Comparison of ENCODE assay signal across 7 mouse cellular contexts in the genomic region with DNA sequence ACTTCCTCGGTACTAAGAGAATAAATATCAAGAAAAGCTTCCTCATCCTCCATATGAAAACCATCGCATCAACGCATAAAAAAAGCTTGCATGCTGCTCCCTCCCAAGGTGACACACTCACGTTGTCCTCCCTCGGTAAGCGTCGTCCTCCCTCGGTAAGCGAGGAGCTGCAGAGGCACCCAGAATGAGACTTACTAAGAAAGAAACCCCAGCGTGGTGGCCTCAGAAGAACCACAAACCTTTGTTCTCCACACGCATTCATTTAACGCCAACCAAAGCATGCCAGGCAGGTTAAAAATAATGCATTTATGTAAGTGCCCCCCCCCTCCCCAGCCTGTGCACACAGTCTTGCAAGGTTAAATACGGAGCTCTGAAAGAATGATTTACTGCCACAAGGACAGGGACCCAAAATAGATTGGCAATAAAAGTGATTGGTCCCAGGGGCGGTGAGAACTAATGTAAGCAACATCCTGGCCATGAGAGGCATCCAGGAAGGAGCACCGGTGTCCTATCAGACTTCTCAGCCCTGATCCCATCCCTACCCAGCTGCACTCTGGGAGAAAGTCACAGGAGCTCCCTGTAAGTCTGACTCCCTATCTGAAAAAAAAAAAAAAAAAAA. TPM values are rescaled to one million over a fixed set of nuclear protein-coding genes. Genes with fewer than 3 reads are reported as not detected.
DNase-seq lines count a peak whose midpoint lies in the region; ATAC-seq lines count a peak whose summit lies in the region.

No protein-coding gene starts in this region.

- no peak overlapping the region for H3K27ac ChIP-seq in lung, embryonic 16.5 days (ENCODE audit: low read length)
- no peak overlapping the region for H3K27ac ChIP-seq in forebrain, embryonic 15.5 days (replicated peaks)

- H3K36me3 ChIP-seq in lung, embryonic 16.5 days (ENCODE audit: control insufficient read depth, insufficient read depth, low read length) = no peaks in the 10 kb centered on the region
- no peaks in the 10 kb centered on the region for H3K36me3 ChIP-seq in forebrain, embryonic 15.5 days

- H3K4me1 ChIP-seq in lung, embryonic 16.5 days (replicated peaks; ENCODE audit: control insufficient read depth, insufficient read depth, low read length) = peaks cover 51% of the 10 kb centered on the region
- peaks cover 55% of the 10 kb centered on the region for H3K4me1 ChIP-seq in forebrain, embryonic 15.5 days

- ATAC-seq in lung, embryonic 16.5 days (ENCODE audit: low read depth) = no peak
- ATAC-seq in forebrain, embryonic 15.5 days (replicated peaks) = no peak

- no peaks in the 10 kb centered on the region for H3K9me3 ChIP-seq in lung, embryonic 16.5 days (ENCODE audit: control insufficient read depth, low read length)
- H3K9me3 ChIP-seq in forebrain, embryonic 15.5 days = no peaks in the 10 kb centered on the region

- no peak for DNase-seq in lung, adult 18-20 months
- peak; percentile 63 for DNase-seq in kidney, adult 9 months
- peak; percentile 82 for DNase-seq in skeletal muscle tissue, adult 2 months (ENCODE audit: low read depth, low spot score)
- DNase-seq in right cerebral cortex, postnatal 25 days = no peak
- DNase-seq in left cerebral cortex, adult 9 months (ENCODE audit: low spot score in 2 of 2) = no peak

- H3K4me3 ChIP-seq in lung, embryonic 16.5 days (ENCODE audit: low read length) = no peak overlapping the region
- H3K4me3 ChIP-seq in forebrain, embryonic 15.5 days = peak overlapping the region; percentile 5; the same call in 1 of the 2 replicates

- H3K4me2 ChIP-seq in lung, embryonic 16.5 days (ENCODE audit: low read depth, low read length) = 0 out of 2 replicates have a peak overlapping the region, but pooled peaks have one; percentile 2
- H3K4me2 ChIP-seq in forebrain, embryonic 15.5 days (replicated peaks) = peak overlapping the region; percentile 33

- no peaks in the 10 kb centered on the region for H3K27me3 ChIP-seq in lung, embryonic 16.5 days (ENCODE audit: control insufficient read depth, insufficient read depth, low read depth, low read length)
- H3K27me3 ChIP-seq in forebrain, embryonic 15.5 days = no peaks in the 10 kb centered on the region

- 23% methylated on average over 15 of the region's 15 CpGs for WGBS in lung, embryonic 16.5 days
- 9% methylated on average over 15 of the region's 15 CpGs for WGBS in forebrain, embryonic 15.5 days

- no peak overlapping the region for H3K9ac ChIP-seq in lung, embryonic 16.5 days (ENCODE audit: low read length)
- H3K9ac ChIP-seq in forebrain, embryonic 15.5 days (replicated peaks) = 0 out of 2 replicates have a peak overlapping the region, but pooled peaks have one; percentile 33

RNA-seq across cellular contexts. Expression of gene Trio, which starts 3.9 kb away (rescaled TPM):
- polyA plus RNA-seq in lung, embryonic 16.5 days (2015; fragmentation: Nextera tagmentation; extraction: Ambion mirVana) = 16.4 and 18.3 TPM in 2 replicates
- polyA plus RNA-seq in forebrain, embryonic 15.5 days (2015; fragmentation: Nextera tagmentation; extraction: Ambion mirVana) = 43.8 and 44.7 TPM in 2 replicates

Comparison
In these comparisons a context has a peak if more than half of its experiments do, and no peak if none do; other contexts are left out.
1. DNase-seq: peak in kidney, adult 9 months (single experiment) and skeletal muscle tissue, adult 2 months (single experiment); none in lung, adult 18-20 months (0 of 2), right cerebral cortex, postnatal 25 days (single experiment) and left cerebral cortex, adult 9 months (0 of 2).